Comparison of ENCODE assay signal across 15 mouse cellular contexts in the genomic region with DNA sequence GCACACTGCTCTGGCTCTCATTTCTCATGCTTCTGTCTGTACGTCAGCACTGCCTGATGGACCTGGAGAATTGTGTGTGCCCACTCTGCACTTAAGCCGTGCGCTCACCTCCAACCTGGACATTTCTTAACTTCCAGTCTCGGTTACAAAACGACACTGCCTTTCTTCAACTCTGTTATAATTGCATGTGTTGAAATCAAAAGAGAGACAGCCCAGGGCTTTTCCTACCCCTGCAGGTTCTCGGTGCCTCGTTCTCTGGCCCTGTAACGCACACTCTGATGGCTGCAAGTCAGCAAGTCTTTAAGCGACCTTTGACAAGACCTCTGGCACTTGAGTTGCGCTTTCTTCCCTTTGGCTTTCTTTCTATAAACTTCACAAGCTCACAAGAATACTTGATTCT.
"Had no signal": no experiment of that assay in that cellular context is flagged by ENCODE, and none has a peak within 500 bp of the region (broad histone marks: within the 10 kb centered on the region; RNA-seq: fewer than 3 reads in every experiment).

No protein-coding gene starts in this region.

- ATAC-seq: liver, postnatal 0 days; lung, postnatal 0 days; midbrain, embryonic 13.5 days; midbrain, embryonic 15.5 days had no signal

- DNase-seq: liver, postnatal 0 days; lung, adult 2 months; lung, postnatal 14 days; lung, postnatal 36 days; retina, postnatal 1 day; right cerebral cortex, adult 18-20 months; right cerebral cortex, postnatal 25 days; right cerebral cortex, postnatal 4 days; spleen, adult 18-20 months; thymus, adult 2 months; thymus, postnatal 25 days; thymus, postnatal 4 days had no signal
